Mouse (Mus musculus) thymus, postnatal 4 days (tissue): ENCODE measurements at regions not wholly inside any gene's neighbourhood (a gene's known extent, or its start where the extent isn't known, plus 50 kb on each side); places are given as distances from the start of the nearest gene placed in this dataset.

Source experiments
- DNase-seq: peaks from one replicate; pipeline ENCODE4 v3.0.0; 2021

DNA sequence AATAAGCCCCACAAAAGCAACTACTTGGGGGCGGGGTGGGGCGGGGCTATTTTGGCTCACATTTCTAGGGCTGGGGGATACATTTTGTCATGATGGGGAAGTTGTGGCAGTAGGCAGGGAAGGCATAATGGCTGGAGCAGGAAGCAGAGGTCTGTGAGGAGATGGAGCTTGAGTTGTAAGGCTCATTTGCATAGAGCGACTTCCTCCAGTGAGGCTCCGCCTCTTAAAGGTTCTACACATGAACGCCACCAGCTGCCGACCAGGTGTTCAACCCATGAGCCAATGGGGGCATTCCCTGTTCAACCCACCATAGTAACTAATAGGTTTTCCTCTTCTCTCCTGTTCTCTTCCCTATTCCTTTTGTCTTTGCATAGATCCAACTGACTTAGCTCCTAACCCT is 302.1 kb upstream of the 4931429L15Rik start:
- no peak for DNase-seq

DNA sequence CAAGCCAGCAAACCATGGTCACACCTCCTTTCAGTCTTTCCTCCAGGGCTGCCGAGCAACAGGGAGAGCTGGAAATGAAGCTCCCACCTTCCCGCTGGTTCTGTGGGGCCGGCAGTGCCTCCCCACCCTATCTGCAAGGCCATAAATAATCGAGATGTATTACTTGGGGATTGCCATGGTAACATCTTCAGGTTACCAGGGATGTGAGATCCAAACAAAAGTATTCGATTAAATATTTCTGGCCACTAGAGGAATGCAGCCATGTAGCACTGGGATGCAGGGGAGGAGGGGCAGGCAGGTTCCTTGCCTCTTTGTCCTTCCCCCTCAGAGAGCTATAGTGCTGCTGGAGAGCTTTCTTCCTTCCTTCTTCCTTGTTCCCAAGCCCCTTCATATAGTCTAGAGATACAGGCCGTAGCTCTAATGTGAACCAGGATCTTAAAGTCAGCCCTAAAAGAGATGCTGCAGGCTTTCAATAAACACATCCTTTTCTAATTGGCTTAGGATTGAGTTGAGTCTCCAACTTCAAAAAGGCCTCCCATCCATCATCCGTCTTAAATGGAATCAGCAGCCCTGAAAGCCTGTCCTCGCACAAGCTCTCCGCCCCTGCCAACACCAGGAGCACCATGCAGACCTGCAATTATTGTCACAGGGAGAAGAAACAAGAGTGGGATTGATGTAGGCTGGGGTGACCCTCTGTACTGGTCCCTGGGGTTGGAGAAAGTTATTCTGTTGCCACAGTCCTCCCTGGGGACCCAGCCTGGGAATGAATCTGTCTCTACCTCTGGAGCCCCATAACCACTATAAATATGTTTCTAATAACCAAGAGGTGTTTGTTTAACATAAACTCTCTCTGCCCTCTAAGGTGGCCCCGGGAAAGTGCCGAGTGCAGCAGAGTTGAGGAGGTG is 290.6 kb upstream of the 4931429L15Rik start:
- DNase-seq, result no peak

DNA sequence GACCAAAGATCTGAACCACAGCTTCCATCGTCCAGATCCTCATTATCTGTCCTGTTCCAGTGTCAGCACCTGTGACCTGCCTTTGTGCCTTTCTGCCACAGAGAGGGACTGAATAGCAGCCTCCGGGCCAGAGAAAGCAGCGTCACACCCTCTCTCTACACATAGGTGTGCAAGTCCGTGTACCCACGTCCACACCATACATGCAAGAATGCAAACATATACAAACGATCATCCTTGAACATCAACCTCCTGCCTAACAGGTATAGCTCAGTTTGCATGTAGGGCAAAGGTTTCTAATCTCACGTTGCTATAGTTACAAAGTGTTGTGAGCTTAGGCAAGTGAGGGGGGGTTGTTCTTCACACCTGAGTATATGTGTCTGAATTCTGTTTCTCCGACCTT is 288.9 kb upstream of the 4931429L15Rik start:
- no peak for DNase-seq

DNA sequence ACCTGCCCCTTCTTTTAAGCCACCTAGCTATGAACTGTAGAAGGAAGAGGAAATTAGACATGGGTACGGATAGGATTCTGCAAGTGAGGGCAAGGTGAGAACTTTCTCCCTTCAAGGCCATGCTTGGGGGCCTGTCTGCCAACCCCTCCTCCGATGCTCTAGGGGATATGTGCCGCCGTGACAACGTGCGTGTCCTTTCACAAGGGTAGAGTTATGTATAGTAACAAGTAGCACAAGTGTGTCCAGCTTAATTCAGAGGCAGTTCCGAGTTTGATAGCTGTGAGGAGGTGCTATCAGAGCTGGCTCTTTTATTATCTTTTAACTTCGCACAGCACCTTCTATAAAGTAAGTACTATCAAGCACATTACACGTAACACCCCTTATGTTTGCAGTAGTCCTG is 281.0 kb upstream of the 4931429L15Rik start:
- no peak for DNase-seq

GRCm38 (mm10) chr9:46599931-46600708 is 280.3 kb upstream of the 4931429L15Rik start:
- no peak for DNase-seq

GRCm38 (mm10) chr9:46598518-46598917 is 278.7 kb upstream of the 4931429L15Rik start:
- no peak for DNase-seq

DNA sequence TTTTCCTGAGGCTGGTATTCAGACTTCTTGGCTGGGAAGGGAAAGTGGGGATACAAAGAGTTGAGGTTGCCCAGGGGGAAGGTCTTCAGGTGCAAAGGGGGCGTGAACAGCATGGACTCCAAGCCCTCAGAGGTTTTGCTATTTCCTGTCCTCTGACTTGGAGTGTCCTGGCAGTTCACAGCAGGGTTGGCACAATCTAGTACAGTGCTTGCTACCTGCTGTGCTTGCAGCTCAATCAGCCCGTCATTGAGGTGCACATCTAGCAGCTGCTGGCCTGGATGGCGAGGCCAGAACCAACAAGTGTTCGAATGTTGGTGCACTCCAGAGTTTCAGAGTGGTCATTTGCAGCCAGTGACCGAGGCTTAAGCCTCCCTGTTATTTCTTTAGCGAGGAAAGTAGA is 273.7 kb upstream of the 4931429L15Rik start:
- no peak for DNase-seq

DNA sequence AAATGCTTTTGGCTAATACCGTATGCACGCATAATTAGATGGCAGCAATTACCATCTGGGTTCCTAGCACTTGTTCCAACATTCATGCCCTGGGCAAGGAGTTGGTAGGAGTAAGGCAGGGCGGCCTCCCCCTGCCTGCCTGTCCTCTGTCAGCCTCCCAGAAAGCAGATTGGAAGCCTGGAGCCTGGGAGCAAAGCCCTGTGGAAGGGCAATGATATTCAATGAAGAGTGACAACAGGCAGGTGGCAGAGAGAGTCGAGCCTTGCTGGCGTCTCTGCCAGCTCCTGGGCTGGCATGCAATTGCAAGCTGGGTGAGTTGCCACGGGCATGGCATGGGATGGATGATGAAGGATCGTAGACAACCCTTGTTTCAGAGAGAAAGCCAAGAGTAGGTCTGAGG is 273.1 kb upstream of the 4931429L15Rik start:
- DNase-seq, result no peak

DNA sequence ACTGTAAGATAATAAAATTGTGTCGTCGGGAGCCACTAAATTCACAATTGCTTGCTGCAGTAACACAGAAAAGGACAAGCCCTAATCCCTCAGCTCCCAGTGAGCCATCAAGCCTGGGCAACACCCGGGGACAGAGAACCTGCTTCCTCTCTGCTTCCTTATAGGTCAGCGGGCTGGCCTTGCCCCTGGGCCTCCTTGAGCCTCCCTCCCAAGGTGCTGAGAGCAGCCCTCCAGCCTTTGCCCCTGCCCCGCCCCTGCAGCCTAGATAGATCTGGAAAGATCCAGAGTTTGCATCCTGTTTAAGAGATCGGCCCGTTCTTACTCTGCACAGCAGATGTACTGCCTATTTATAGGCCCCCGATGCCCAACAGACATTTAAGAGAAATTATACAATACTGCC is 267.0 kb upstream of the 4931429L15Rik start:
- DNase-seq, result no peak

GRCm38 (mm10) chr9:46581844-46582243 is 262.1 kb upstream of the 4931429L15Rik start:
- DNase-seq, result no peak

- DNase-seq, result no peak
Observed at GRCm38 (mm10) chr9:46562301-46562700, 242.5 kb upstream of the 4931429L15Rik start.

GRCm38 (mm10) chr9:46558481-46558880 is 238.7 kb upstream of the 4931429L15Rik start:
- no peak for DNase-seq

DNA sequence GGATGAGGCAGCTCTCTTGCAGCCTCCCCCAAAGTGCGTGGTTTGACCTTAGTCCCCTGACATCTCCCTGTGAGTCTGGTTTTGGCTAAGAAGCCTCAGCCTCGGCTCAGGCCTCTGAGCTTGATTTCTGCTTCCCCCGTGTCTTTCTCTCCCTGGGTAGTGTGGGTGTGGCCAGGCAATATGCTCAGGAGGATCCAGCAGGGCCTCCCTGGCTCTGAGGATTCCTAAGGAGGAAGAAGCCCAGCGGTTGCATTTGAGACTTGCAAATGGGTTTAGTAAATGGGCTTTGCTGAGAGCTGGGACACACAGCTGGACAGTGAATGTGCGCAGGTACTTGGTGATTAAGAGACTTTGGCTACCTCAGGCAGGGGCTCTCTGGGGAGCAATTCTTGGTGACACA is 238.0 kb upstream of the 4931429L15Rik start:
- no peak for DNase-seq

DNA sequence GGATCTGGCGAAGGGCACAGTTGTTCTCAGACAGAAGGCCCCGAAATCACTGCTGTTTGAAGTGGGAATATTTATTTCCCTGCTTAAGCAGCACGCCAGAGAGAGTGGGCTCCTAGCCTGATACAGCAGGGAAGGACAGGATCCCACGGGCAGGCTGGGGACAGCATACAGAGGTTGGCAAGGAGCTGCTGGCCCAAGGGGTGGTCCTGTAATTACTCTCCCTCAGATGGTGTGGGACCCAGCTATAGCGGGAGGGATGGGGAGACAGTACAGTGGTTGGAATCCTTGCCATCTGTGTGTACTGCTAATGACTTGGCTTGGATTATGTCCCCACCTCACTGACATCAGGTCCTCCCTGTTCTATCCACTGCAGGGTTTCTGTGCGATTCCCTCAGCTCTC is 235.4 kb upstream of the 4931429L15Rik start:
- DNase-seq, result no peak

GRCm38 (mm10) chr9:46554586-46555152 is 234.9 kb upstream of the 4931429L15Rik start:
- DNase-seq, result no peak

DNA sequence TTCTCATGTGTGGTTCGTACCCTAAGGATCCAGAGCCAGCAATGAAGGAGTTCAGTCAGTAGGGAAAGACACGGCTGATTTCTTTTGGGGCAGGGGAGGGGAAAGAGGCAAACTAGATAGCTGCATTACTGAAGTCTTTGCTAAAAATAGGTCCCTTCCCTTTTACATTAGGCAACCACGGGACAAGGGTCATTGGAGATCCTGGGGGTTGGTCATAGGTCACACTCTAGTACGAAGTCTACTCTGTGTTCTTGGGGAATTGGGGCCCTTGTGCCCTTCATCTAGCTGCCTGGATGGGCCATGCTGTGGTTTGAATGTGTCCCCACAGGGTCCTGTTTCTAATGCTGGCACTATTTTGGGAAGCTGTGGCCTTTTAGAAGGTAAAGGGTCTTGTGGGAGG is 229.6 kb upstream of the 4931429L15Rik start:
- no peak for DNase-seq

- no peak for DNase-seq
Observed at GRCm38 (mm10) chr9:46544326-46544725, 224.5 kb upstream of the 4931429L15Rik start.

DNA sequence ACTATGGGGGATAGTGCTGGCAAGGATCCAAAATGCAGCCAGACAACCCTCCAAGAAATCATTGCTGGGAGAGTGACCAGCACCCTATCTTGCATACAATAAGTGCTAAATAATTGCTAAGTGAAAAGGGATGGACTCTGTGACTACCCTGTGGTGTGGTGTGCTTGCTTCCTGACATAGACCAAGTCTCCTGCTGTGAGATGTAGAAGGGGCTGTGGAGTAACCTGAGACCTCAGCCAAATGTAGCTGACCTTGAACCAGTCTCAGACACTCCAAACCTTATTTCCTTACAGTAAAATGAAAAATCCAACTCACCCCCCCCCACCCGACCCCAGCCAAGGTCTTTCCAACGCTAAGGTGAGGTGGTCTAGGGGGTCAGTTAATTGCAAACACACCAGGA is 221.2 kb upstream of the 4931429L15Rik start:
- DNase-seq, result no peak

GRCm38 (mm10) chr9:46538616-46539015 is 218.8 kb upstream of the 4931429L15Rik start:
- no peak for DNase-seq

GRCm38 (mm10) chr9:46516401-46517130 is 196.8 kb upstream of the 4931429L15Rik start:
- DNase-seq, result no peak

DNA sequence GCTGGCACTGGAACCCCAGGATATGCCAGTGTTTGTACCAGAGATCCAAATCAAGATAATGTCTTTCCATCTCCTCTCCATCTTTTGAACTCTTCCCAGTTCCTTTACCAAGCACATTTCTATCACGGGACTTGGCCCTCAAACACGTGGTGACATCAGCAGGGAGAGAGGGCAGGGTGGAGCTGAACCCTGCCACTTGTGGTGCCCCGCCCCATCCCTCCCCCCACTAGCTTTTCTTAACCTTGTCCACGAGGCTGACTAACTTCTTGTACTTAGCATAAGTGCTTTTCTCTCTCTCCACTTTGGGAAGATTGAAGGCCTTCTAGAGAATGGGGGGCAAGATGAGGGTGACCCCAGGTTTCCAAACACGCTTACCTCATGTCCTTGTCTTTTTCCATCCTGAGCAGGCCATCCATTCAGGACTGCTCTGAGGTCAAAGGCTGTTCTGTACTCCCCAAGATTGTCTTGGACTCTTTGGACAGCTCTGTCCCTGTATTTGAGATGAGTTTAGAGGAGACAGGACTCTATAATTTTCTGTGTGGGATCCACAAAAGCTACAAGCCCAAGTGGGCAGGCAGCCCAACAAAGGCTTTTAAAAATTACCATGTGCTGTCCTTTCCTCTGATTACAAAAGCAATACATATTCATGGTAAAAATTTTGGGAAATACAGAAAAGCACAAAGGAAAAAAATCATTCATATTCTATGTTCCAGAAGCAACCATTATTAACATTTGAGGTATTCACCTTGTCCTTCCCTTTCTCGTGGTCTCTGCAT is 192.7 kb upstream of the 4931429L15Rik start:
- no peak for DNase-seq

- DNase-seq, result no peak
Observed at GRCm38 (mm10) chr9:46511307-46511706, 191.5 kb upstream of the 4931429L15Rik start.
